Mouse (Mus musculus) forebrain, embryonic 15.5 days (tissue): ENCODE results near the gene Nup107. TPM values are rescaled to one million over a fixed set of nuclear protein-coding genes. Genes with fewer than 3 reads are reported as not detected.

Experiments
- ATAC-seq: fragments of 200-750 bp; cut with Nextera tagmentation; replicated peaks from 2 replicates; pipeline ENCODE4 v1.8.0; 2017; ENCODE audit warnings: mild to moderate bottlenecking, moderate TSS enrichment, moderate library complexity
- H3K27ac ChIP-seq: fragments of 300-500 bp; sonication (generic); replicated peaks from 2 replicates; pipeline ENCODE4 v1.5.1; 2015; ENCODE audit warnings: mild to moderate bottlenecking, inconsistent platforms
- H3K27me3 ChIP-seq: fragments of 300-500 bp; sonication (generic); 2 replicates; pipeline ENCODE4 v1.6.1; 2015; ENCODE audit warnings: inconsistent platforms
- H3K36me3 ChIP-seq: fragments of 300-500 bp; sonication (generic); 2 replicates; pipeline ENCODE4 v1.6.1; 2015; ENCODE audit warnings: mild to moderate bottlenecking, inconsistent platforms
- H3K4me1 ChIP-seq: fragments of 300-500 bp; sonication (generic); 2 replicates; pipeline ENCODE4 v1.6.1; 2015; ENCODE audit warnings: inconsistent platforms
- H3K4me2 ChIP-seq: fragments of 300-500 bp; sonication (generic); replicated peaks from 2 replicates; pipeline ENCODE4 v1.6.1; 2015; ENCODE audit warnings: mild to moderate bottlenecking, inconsistent platforms
- H3K4me3 ChIP-seq: fragments of 300-500 bp; sonication (generic); 2 replicates; pipeline ENCODE4 v1.5.1; 2015; ENCODE audit warnings: mild to moderate bottlenecking, inconsistent platforms
- H3K9ac ChIP-seq: fragments of 300-500 bp; sonication (generic); replicated peaks from 2 replicates; pipeline ENCODE4 v1.6.1; 2015; ENCODE audit warnings: mild to moderate bottlenecking, inconsistent platforms
- H3K9me3 ChIP-seq: fragments of 300-500 bp; sonication (generic); 2 replicates; pipeline ENCODE4 v1.6.1; 2016; ENCODE audit warnings: inconsistent platforms
- WGBS: fragments of 180-500 bp; shearing (Covaris S2); methylation state at CpG from one replicate; pipeline ENCODE4 v1.1.7; 2015; ENCODE audit warnings: mixed read lengths; 5-methylcytosine and 5-hydroxymethylcytosine counted together
- polyA plus RNA-seq: library from polyadenylated mRNA; unstranded; fragments of >200 nt; fragmentation: Nextera tagmentation; extraction: Ambion mirVana; gene quantifications from 2 replicates; pipeline ENCODE4 v1.2.1, GENCODE M21; 2015

Gene Nup107
- polyA plus RNA-seq, 1 experiment from 2014 or later, result 59.5 TPM

- no peaks in the 10 kb centered on the region for H3K27me3 ChIP-seq
- no peak for ATAC-seq
- no peak overlapping the region for H3K4me3 ChIP-seq
- H3K4me2 ChIP-seq, result no peak overlapping the region
- H3K9ac ChIP-seq, result no peak overlapping the region
- no peak overlapping the region for H3K27ac ChIP-seq
- H3K9me3 ChIP-seq, result no peaks in the 10 kb centered on the region
- 94% methylated on average over 14 of the region's 14 CpGs for WGBS
- H3K36me3 ChIP-seq, result peaks cover 78% of the 10 kb centered on the region
- no peaks in the 10 kb centered on the region for H3K4me1 ChIP-seq
Observed at GRCm38 (mm10) chr10:117782491-117783260, 9.8 kb downstream of the Nup107 start.

GRCm38 (mm10) chr10:117782056-117782455 is 10.4 kb downstream of the Nup107 start:
- H3K27ac ChIP-seq, result no peak overlapping the region
- no peaks in the 10 kb centered on the region for H3K4me1 ChIP-seq
- no peak overlapping the region for H3K4me3 ChIP-seq
- H3K4me2 ChIP-seq, result no peak overlapping the region
- no peak for ATAC-seq
- WGBS, result 90% methylated on average over 2 of the region's 2 CpGs
- H3K36me3 ChIP-seq, result peaks cover 76% of the 10 kb centered on the region
- H3K9ac ChIP-seq, result no peak overlapping the region
- H3K27me3 ChIP-seq, result no peaks in the 10 kb centered on the region
- no peaks in the 10 kb centered on the region for H3K9me3 ChIP-seq

DNA sequence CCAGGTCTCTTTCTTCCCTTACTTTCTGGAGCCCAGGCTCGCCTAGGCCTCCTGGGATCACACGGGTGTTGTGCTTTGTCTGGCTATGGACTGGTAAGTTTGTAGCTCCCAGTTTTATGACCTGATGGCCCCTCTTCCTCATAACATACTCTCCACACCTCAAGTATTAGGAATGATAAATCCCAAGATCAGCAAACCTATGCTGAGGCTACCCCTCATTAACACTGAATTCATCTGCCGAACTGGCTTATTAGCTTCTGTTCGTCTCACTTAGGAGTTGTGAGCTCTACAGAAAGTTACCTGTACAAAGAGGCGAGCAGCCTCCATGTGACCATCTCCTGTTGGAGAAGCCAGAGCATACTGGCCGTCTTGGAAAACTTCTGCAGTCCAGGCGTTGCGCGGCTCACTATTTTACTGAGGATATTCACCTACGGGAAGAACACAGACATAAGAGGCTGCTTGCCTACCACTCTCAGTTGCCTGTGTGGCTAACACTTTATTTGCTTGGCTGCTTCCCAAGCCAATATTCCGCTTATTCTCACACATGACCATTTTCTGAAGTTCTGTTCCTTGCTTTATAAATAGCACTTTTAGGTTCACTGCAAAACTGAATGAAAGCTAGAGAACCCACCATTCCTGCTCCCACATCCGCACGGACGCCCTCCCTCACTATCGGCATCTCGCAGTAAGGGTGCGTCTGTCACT is 11.3 kb downstream of the Nup107 start:
- 95% methylated on average over 17 of the region's 17 CpGs for WGBS
- H3K4me2 ChIP-seq, result no peak overlapping the region
- H3K27me3 ChIP-seq, result no peaks in the 10 kb centered on the region

DNA sequence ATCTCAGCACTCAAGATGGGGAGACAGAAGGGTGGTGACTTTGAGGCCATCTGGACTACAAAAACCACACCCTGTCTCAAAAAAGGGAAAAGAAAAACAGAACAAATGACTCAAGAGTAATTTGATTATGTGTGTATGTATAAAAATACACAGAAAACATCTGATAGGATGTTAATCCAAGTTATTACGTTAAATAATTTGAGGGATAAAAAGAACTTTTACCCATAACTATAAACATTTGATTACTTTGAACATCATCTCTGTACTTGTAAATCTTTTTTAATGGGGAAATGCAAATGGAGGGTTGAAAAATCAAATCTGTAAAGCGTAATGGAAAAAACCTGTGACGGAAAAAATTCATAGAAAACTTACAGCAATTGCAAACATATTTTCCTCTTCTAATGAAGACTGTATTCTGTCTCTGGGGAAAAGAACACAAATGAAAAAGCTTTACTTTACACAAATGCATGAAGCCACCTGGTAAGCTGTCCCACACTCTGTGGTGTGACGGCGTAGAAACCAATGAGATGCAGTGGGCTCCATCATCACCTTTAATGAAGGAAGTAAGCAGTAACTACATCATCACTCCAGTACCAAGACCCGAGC is 12.1 kb downstream of the Nup107 start:
- WGBS, result 94% methylated on average over 6 of the region's 6 CpGs

More for the DNA sequence above, 11.3 kb downstream of the Nup107 start:
- Histone ChIP-seq H3K4me1 (no peaks in the 10 kb centered on the region), H3K9ac (no peak overlapping the region), H3K36me3 (peaks cover 75% of the 10 kb centered on the region), H3K9me3 (no peaks in the 10 kb centered on the region), H3K4me3 (no peak overlapping the region), H3K27ac (no peak overlapping the region)
- ATAC-seq, result no peak

GRCm38 (mm10) chr10:117779581-117780305 is 12.8 kb downstream of the Nup107 start:
- H3K36me3 ChIP-seq, result peaks cover 78% of the 10 kb centered on the region
- no peak overlapping the region for H3K4me3 ChIP-seq
- no peak overlapping the region for H3K9ac ChIP-seq
- H3K27me3 ChIP-seq, result no peaks in the 10 kb centered on the region
- WGBS, result 85% methylated on average over 8 of the region's 8 CpGs
- H3K27ac ChIP-seq, result no peak overlapping the region
- ATAC-seq, result no peak
- H3K4me1 ChIP-seq, result no peaks in the 10 kb centered on the region
- no peak overlapping the region for H3K4me2 ChIP-seq
- no peaks in the 10 kb centered on the region for H3K9me3 ChIP-seq

More for the DNA sequence above, 12.1 kb downstream of the Nup107 start:
- Histone ChIP-seq H3K9me3 (no peaks in the 10 kb centered on the region), H3K36me3 (peaks cover 76% of the 10 kb centered on the region), H3K27me3 (no peaks in the 10 kb centered on the region), H3K9ac (no peak overlapping the region), H3K4me3 (no peak overlapping the region), H3K27ac (no peak overlapping the region), H3K4me1 (no peaks in the 10 kb centered on the region), H3K4me2 (no peak overlapping the region)
- no peak for ATAC-seq

GRCm38 (mm10) chr10:117778951-117779350 is 13.6 kb downstream of the Nup107 start:
- 93% methylated on average over 4 of the region's 4 CpGs for WGBS
- H3K36me3 ChIP-seq, result peaks cover 81% of the 10 kb centered on the region
- no peak overlapping the region for H3K4me3 ChIP-seq
- H3K27ac ChIP-seq, result no peak overlapping the region
- no peaks in the 10 kb centered on the region for H3K4me1 ChIP-seq
- no peaks in the 10 kb centered on the region for H3K27me3 ChIP-seq
- no peak for ATAC-seq
- H3K9ac ChIP-seq, result no peak overlapping the region
- H3K9me3 ChIP-seq, result no peaks in the 10 kb centered on the region
- H3K4me2 ChIP-seq, result no peak overlapping the region

DNA sequence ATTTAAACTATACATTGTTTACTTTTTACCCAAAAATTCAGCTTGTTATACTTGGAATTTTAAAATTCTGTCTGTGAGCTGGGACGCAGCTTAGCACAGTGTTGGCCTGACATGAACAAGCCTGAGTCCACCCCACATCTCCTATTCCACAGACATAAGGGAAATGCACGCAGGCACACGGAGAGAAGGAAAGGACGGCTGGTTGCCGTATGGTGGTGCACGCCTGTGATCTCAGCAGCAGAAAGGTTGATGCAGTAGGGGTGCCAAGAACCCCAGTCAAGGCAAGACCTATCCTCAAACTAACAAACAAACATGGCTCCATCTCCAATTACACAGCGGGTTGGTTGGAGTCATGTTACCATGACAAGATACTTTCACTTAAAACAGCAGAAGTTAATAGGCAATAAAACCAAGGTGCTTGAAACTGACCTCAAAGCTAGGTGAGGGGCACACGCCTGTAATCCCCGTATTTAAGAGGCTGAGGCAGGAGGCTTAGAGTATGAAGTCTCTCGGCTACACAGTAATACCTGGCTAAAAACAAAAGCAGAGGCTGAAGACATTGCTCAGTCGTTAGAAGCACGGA is 14.1 kb downstream of the Nup107 start:
- Histone ChIP-seq H3K27ac (no peak overlapping the region), H3K4me2 (no peak overlapping the region), H3K9ac (no peak overlapping the region), H3K9me3 (no peaks in the 10 kb centered on the region), H3K4me3 (no peak overlapping the region), H3K4me1 (no peaks in the 10 kb centered on the region), H3K27me3 (no peaks in the 10 kb centered on the region), H3K36me3 (peaks cover 78% of the 10 kb centered on the region)
- no peak for ATAC-seq
- WGBS, result 94% methylated on average over 12 of the region's 12 CpGs

- H3K4me3 ChIP-seq, result no peak overlapping the region
- no peak for ATAC-seq
- no peaks in the 10 kb centered on the region for H3K9me3 ChIP-seq
- no peaks in the 10 kb centered on the region for H3K4me1 ChIP-seq
- peaks cover 81% of the 10 kb centered on the region for H3K36me3 ChIP-seq
- H3K9ac ChIP-seq, result no peak overlapping the region
- H3K27ac ChIP-seq, result no peak overlapping the region
- no peak overlapping the region for H3K4me2 ChIP-seq
- H3K27me3 ChIP-seq, result no peaks in the 10 kb centered on the region
- WGBS, result 95% methylated on average over 17 of the region's 17 CpGs
Observed at GRCm38 (mm10) chr10:117777501-117778327, 14.8 kb downstream of the Nup107 start.

DNA sequence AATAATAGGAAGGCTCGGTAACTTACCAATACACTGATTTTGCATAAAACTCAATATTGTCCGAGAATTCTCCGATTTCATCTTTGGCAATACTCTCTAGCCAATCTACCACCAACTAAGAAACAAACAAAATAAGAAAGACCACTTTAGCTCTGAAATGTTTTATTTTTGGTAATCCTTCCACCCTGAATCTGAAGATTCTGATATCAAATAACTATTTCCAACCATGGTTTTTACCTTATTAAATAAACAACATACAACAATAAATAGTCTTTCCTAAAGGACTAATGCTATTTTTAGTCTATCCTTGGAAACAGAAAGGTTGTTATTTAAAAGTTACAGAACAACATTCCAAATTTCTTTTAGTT is 15.4 kb downstream of the Nup107 start:
- WGBS, result 90% methylated on average over 3 of the region's 3 CpGs
- Histone ChIP-seq H3K4me3 (no peak overlapping the region), H3K4me2 (no peak overlapping the region), H3K27me3 (no peaks in the 10 kb centered on the region), H3K9ac (no peak overlapping the region), H3K27ac (no peak overlapping the region), H3K4me1 (no peaks in the 10 kb centered on the region), H3K36me3 (peaks cover 83% of the 10 kb centered on the region), H3K9me3 (no peaks in the 10 kb centered on the region)
- no peak for ATAC-seq

GRCm38 (mm10) chr10:117776281-117777102 is 16.0 kb downstream of the Nup107 start:
- peaks cover 81% of the 10 kb centered on the region for H3K36me3 ChIP-seq
- H3K9me3 ChIP-seq, result no peaks in the 10 kb centered on the region
- H3K27me3 ChIP-seq, result no peaks in the 10 kb centered on the region
- H3K9ac ChIP-seq, result no peak overlapping the region
- WGBS, result 88% methylated on average over 12 of the region's 12 CpGs
- H3K4me2 ChIP-seq, result no peak overlapping the region
- H3K4me3 ChIP-seq, result no peak overlapping the region
- no peaks in the 10 kb centered on the region for H3K4me1 ChIP-seq
- no peak for ATAC-seq
- H3K27ac ChIP-seq, result no peak overlapping the region
